Mouse (Mus musculus) hindbrain, embryonic 13.5 days (tissue): ENCODE results near the gene Plcd1. TPM values are rescaled to one million over a fixed set of nuclear protein-coding genes. Genes with fewer than 3 reads are reported as not detected.

Source experiments
- ATAC-seq: fragments of 200-750 bp; cut with Nextera tagmentation; 2 replicates; pipeline ENCODE4 v1.8.0; 2017; ENCODE audit warnings: moderate TSS enrichment; ENCODE audit not compliant: low FRiP score
- H3K27ac ChIP-seq: fragments of 300-500 bp; sonication (generic); 2 replicates; pipeline ENCODE4 v1.5.1; 2015; ENCODE audit warnings: inconsistent platforms, mild to moderate bottlenecking, moderate library complexity
- H3K27me3 ChIP-seq: fragments of 300-500 bp; sonication (generic); 2 replicates; pipeline ENCODE4 v1.6.1; 2015; ENCODE audit warnings: mild to moderate bottlenecking, inconsistent platforms
- H3K36me3 ChIP-seq: fragments of 300-500 bp; sonication (generic); 2 replicates; pipeline ENCODE4 v1.6.1; 2015; ENCODE audit warnings: mild to moderate bottlenecking, inconsistent platforms
- H3K4me1 ChIP-seq: fragments of 300-500 bp; sonication (generic); replicated peaks from 2 replicates; pipeline ENCODE4 v1.6.1; 2015; ENCODE audit warnings: inconsistent platforms
- H3K4me2 ChIP-seq: fragments of 300-500 bp; sonication (generic); 2 replicates; pipeline ENCODE4 v1.6.1; 2015; ENCODE audit warnings: inconsistent platforms, mild to moderate bottlenecking, moderate library complexity
- H3K4me3 ChIP-seq: fragments of 300-500 bp; sonication (generic); 2 replicates; pipeline ENCODE4 v1.5.1; 2015; ENCODE audit warnings: mild to moderate bottlenecking, inconsistent platforms
- H3K9ac ChIP-seq: fragments of 300-500 bp; sonication (generic); 2 replicates; pipeline ENCODE4 v1.6.1; 2015; ENCODE audit warnings: mild to moderate bottlenecking, inconsistent platforms
- H3K9me3 ChIP-seq: fragments of 300-500 bp; sonication (generic); 2 replicates; pipeline ENCODE4 v1.6.1; 2016; ENCODE audit warnings: inconsistent platforms
- WGBS: fragments of 180-500 bp; shearing (Covaris S2); methylation state at CpG from one replicate; pipeline ENCODE4 v1.1.7; 2015; 5-methylcytosine and 5-hydroxymethylcytosine counted together
- microRNA-seq: library from miRNA; unstranded; fragments of <30 nt; microRNA quantifications from one replicate; pipeline ENCODE4, GENCODE M21; 2016
- polyA plus RNA-seq: library from polyadenylated mRNA; unstranded; fragments of >200 nt; fragmentation: Nextera tagmentation; extraction: Ambion mirVana; gene quantifications from 2 replicates; pipeline ENCODE4 v1.2.1, GENCODE M21; 2015

Plcd1 gene
- polyA plus RNA-seq, 1 experiment from 2014 or later, result 22.5 TPM

DNA sequence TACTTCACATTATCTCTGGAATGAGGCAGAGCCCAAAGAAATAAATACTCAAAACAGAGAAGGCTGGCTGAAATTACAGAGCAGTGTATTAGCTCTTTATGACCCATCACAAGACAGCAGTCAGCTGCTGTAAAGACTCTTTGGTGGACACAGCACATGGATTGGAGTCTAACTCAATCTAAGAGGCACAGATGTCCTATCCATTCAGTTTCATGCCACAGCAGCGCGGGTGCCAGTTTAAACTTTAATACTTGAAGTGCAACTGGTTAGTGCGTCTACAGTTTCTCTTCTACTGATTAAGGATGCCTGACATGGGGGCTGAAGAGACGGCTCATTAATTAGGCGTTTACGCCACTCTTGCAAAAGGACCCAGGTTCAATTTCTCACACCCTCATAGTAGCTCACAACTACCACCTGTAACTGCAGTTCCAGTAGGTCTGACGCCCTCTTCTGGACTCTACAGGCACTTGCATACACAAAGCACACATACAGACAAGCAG lies 67.4 kb downstream of the Plcd1 start:
- 89% methylated on average over 7 of the region's 7 CpGs for WGBS
- Histone ChIP-seq H3K27ac (no peak overlapping the region), H3K36me3 (peaks cover under 1% of the 10 kb centered on the region; the same call in 1 of the 2 replicates), H3K4me3 (no peak overlapping the region), H3K9ac (no peak overlapping the region), H3K27me3 (no peaks in the 10 kb centered on the region), H3K4me1 (no peaks in the 10 kb centered on the region), H3K9me3 (no peaks in the 10 kb centered on the region), H3K4me2 (no peak overlapping the region)
- ATAC-seq, result no peak

DNA sequence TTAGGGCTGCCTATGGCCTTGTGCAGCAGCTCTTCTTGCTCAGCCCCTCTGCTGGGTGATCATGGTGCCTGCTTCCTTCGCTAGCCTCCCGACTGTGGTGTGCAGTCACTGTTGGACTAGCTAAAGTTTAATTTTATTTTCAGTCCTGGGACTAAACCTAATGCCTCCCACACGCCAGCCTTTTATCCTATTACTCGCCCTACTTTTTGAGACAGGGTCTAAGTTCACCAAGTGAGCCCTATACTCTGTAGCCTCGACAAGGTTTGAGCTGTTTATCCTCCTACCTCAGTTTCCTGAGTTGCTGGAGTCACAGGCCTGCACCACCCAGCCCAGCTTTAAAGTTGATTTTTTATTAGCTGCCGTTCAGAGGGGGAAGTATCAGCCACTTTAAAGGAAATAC lies 68.0 kb downstream of the Plcd1 start:
- H3K9me3 ChIP-seq, result no peaks in the 10 kb centered on the region
- H3K4me3 ChIP-seq, result no peak overlapping the region
- no peak for ATAC-seq
- no peak overlapping the region for H3K9ac ChIP-seq
- WGBS, result 85% methylated on average over 6 of the region's 6 CpGs
- no peak overlapping the region for H3K27ac ChIP-seq
- no peaks in the 10 kb centered on the region for H3K27me3 ChIP-seq
- no peak overlapping the region for H3K4me2 ChIP-seq
- H3K36me3 ChIP-seq, result no peaks in the 10 kb centered on the region; the same call in 1 of the 2 replicates
- no peaks in the 10 kb centered on the region for H3K4me1 ChIP-seq

DNA sequence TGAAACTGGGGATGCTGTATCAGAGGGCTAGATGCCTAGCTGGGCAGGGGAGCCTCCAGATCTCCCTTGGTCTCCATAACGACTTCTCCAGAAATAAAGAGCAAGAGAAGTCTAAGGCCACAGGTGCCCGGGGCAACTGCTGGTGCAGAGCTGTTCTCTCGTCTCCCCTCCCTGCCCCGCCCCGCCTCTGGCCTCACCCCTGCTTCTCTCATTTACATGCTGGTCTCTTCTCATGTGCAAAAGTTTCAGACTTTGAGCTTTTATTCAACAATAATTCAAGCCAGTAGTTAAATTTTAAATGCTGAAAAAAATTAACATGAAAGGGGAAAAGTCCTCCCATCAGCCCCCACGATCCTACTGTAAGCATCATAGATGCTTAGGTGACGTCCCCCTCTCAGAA lies 71.6 kb downstream of the Plcd1 start:
- WGBS, result 80% methylated on average over 7 of the region's 7 CpGs

More for the DNA sequence above, 71.6 kb downstream of the Plcd1 start:
- Histone ChIP-seq H3K27me3 (no peaks in the 10 kb centered on the region), H3K36me3 (peaks cover 14% of the 10 kb centered on the region), H3K4me1 (no peaks in the 10 kb centered on the region), H3K4me3 (no peak overlapping the region), H3K27ac (no peak overlapping the region), H3K9me3 (no peaks in the 10 kb centered on the region), H3K4me2 (no peak overlapping the region), H3K9ac (no peak overlapping the region)
- ATAC-seq, result no peak

Small RNA genes lying within 50 kb of the gene (microRNA-seq; reads per million reads assigned to microRNA genes)
- 4.9 reads per million, percentile 15 among the genes with 10 or more reads in this experiment for gene Mir26a-1

Other genes with a start within 250 kb of the Plcd1 start
- 7.3 and 8.1 TPM in 2 replicates for gene Ctdspl, start 167.0 kb downstream of the Plcd1 start, polyA plus RNA-seq
- gene Vill, start 40.7 kb downstream of the Plcd1 start, polyA plus RNA-seq, result 4.2 TPM in 2 replicates
- gene Dlec1, start 9.0 kb upstream of the Plcd1 start, polyA plus RNA-seq, result 0.38 and 1.5 TPM in 2 replicates
- 1.8 and 1.9 TPM in 2 replicates for gene Acaa1b, start 63.6 kb upstream of the Plcd1 start, polyA plus RNA-seq
- not detected in 2 replicates for gene Gm47289, start 65.7 kb upstream of the Plcd1 start, polyA plus RNA-seq
- not detected in 2 replicates for gene Slc22a13, start 115.6 kb upstream of the Plcd1 start, polyA plus RNA-seq
- 11.8 and 13.0 TPM in 2 replicates for gene Oxsr1, start 228.9 kb upstream of the Plcd1 start, polyA plus RNA-seq
- gene Acaa1a, start 246.2 kb upstream of the Plcd1 start, polyA plus RNA-seq, result 106 and 110 TPM in 2 replicates
- 6.1 and 6.2 TPM in 2 replicates for gene Myd88, start 247.9 kb upstream of the Plcd1 start, polyA plus RNA-seq